Mouse (Mus musculus): ENCODE data around the gene Aifm3. TPM values are rescaled to one million over a fixed set of nuclear protein-coding genes. Genes with fewer than 3 reads are reported as not detected.
"Not testable (repeated sequence)": the region's sequence is repeated elsewhere in the genome, so short reads cannot be mapped to it uniquely, and the experiment has no call there.

Gene Aifm3
- total RNA-seq, 2 experiments from 2014 or later = 112 to 116 TPM

DNA sequence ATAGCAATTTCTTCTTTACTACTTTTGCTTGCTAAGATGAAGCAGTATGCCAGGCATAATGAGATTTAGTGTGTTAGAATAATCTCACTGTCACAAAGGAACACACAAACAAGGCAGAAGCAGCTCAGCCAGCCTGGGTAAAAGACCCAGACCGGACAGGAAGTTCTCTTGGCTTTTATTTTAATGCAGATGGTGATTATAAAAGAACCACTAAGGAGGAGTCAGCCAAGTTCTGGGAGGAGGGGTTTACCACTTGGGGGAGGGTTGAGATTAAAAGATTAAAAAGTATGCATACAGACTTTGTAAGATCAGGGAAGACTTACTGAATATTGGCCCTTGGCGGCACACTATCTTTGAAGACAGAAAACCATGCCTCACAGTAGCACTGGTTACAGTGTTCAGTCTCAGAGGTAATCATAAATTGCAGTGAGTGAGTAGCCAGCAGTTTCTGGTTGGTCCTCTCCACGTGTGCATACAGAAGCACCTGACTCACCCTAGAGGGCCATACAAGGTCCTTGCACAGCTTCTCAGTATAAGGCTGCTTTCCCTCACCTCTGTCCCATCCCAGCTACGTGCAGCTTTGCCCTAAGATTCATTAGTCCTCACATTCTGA is 11.0 kb upstream of the Aifm3 start:
- no peak for TF ChIP-seq CTCF (conservative IDR thresholded peaks at IDR 0.05)
- Histone ChIP-seq H3K27ac (peak overlapping the region; percentile 72; the same call in 1 of the 2 replicates), H3K4me3 (no peak overlapping the region)
- DNase-seq (ENCODE audit: low spot score in 2 of 2) = no peak

DNA sequence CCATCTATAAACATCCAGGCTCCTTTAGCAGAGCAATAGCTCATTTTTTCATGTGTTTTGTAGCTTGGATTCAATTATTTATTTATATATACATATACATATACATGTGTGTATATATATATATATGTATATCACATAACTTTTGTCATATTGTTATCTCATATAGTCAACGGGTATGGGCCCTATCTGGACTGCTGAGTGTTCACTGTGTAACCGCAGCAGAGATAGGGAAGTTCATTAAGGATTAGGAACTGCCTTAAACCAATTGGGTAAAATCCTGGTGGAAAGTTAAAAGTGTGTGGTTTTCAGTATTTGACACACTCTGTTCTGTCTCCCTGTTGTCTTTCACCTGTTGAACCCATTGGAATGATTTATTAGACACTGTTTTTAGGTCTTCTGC is 7.9 kb upstream of the Aifm3 start:
- no peak overlapping the region for H3K27ac ChIP-seq
- H3K4me3 ChIP-seq = no peak overlapping the region
- no peak for TF ChIP-seq CTCF (conservative IDR thresholded peaks at IDR 0.05)
- DNase-seq (ENCODE audit: low spot score in 2 of 2) = no peak

GRCm38 (mm10) chr16:17486505-17486904 is 2.9 kb upstream of the Aifm3 start:
- no peak for DNase-seq (ENCODE audit: low spot score in 2 of 2)
- Histone ChIP-seq H3K27ac (0 out of 2 replicates have a peak overlapping the region, but pooled peaks have one; percentile 10), H3K4me3 (no peak overlapping the region)
- TF ChIP-seq CTCF (conservative IDR thresholded peaks at IDR 0.05) = no peak

GRCm38 (mm10) chr16:17488478-17489468 is 638 bp upstream of the Aifm3 start:
- peak overlapping the region; percentile 69 for H3K4me3 ChIP-seq
- no peak for DNase-seq (ENCODE audit: low spot score in 2 of 2)
- TF ChIP-seq CTCF (conservative IDR thresholded peaks at IDR 0.05) = peak; percentile 72
- peak overlapping the region; percentile 94 for H3K27ac ChIP-seq

DNA sequence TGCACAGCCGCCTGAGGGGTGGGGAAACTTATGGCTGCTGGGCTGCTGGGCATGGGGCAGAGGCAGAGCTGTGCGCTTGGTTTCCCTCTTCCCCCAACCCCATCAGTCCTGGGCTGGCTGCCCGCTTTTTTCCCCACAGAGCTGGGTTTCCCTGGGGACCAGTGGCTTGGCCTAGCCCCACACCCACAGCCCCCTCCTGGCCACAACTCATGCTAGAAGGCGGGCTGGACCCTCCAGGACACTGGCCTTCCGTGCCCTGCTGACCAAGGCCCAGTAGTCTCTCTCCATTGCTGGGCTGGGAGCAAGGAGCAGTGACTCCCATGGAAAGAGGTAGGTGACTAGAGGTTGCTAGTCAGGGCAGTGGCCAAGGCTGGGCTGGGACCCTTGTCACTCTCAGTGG is 1.7 kb downstream of the Aifm3 start:
- H3K4me3 ChIP-seq = no peak overlapping the region; the same call in 1 of the 2 replicates
- no peak for TF ChIP-seq CTCF (conservative IDR thresholded peaks at IDR 0.05)
- H3K27ac ChIP-seq = peak overlapping the region; percentile 94
- DNase-seq (ENCODE audit: low spot score in 2 of 2) = peak; percentile 46 to 50

GRCm38 (mm10) chr16:17491896-17492561 is 2.6 kb downstream of the Aifm3 start:
- no peak for TF ChIP-seq CTCF (conservative IDR thresholded peaks at IDR 0.05)
- Histone ChIP-seq H3K4me3 (no peak overlapping the region; the same call in 1 of the 2 replicates), H3K27ac (peak overlapping the region; percentile 94)
- no peak for DNase-seq (ENCODE audit: low spot score in 2 of 2)

- no peak for TF ChIP-seq CTCF (conservative IDR thresholded peaks at IDR 0.05)
- Histone ChIP-seq H3K27ac (peak overlapping the region; percentile 94), H3K4me3 (no peak overlapping the region)
- peak; percentile 84 for DNase-seq (ENCODE audit: low spot score in 2 of 2)
These were observed 7.3 kb downstream of the Aifm3 start for GRCm38 (mm10) chr16:17496499-17497305.

GRCm38 (mm10) chr16:17499249-17499883 is 10.0 kb downstream of the Aifm3 start:
- no peak for DNase-seq (ENCODE audit: low spot score in 2 of 2)
- H3K27ac ChIP-seq = peak overlapping the region; percentile 39; the same call in 1 of the 2 replicates
- TF ChIP-seq CTCF (conservative IDR thresholded peaks at IDR 0.05) = no peak

GRCm38 (mm10) chr16:17502681-17503080 is 13.3 kb downstream of the Aifm3 start:
- TF ChIP-seq CTCF (conservative IDR thresholded peaks at IDR 0.05) = no peak
- Histone ChIP-seq H3K27ac (no peak overlapping the region), H3K4me3 (no peak overlapping the region)
- DNase-seq (ENCODE audit: low spot score in 2 of 2) = no peak

More at GRCm38 (mm10) chr16:17499249-17499883, 10.0 kb downstream of the Aifm3 start:
- no peak overlapping the region for H3K4me3 ChIP-seq

GRCm38 (mm10) chr16:17507018-17507552 is 17.7 kb downstream of the Aifm3 start:
- DNase-seq (ENCODE audit: low spot score in 2 of 2) = no peak
- no peak for TF ChIP-seq CTCF (conservative IDR thresholded peaks at IDR 0.05)
- H3K27ac ChIP-seq = no peak overlapping the region
- no peak overlapping the region for H3K4me3 ChIP-seq

- TF ChIP-seq CTCF (conservative IDR thresholded peaks at IDR 0.05) = peak; percentile 51
- Histone ChIP-seq H3K4me3 (peak overlapping the region; percentile 82), H3K27ac (peak overlapping the region; percentile 93)
- DNase-seq (ENCODE audit: low spot score in 2 of 2) = not testable (repeated sequence)
These were observed 18.6 kb downstream of the Aifm3 start for GRCm38 (mm10) chr16:17508031-17508430.
